ENCODE assay signal across 34 mouse cellular contexts in the genomic region with DNA sequence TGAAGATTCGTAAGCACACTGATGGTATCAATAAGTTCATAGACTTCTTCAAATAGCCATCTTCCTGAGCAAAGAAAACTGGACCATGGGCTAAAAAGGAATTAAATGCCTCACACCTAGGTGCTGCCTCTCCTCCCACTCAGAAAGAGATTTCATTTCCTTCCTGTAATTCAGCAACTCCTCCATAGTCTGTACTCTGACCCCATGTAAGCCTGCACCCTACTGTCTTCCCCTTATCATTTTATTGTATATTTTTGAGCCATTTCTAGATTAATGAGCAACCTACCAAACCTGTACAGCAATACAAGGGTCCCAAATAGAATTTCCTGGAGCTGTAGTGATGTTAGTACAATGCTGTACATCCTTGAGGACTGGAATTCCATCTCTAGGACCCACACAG. TPM values are rescaled to one million over a fixed set of nuclear protein-coding genes. Genes with fewer than 3 reads are reported as not detected.
"Had no signal": no experiment of that assay in that cellular context is flagged by ENCODE, and none has a peak within 500 bp of the region (broad histone marks: within the 10 kb centered on the region; RNA-seq: fewer than 3 reads in every experiment).

No protein-coding gene starts in this region.

- H3K9ac ChIP-seq: limb, embryonic 12.5 days; limb, embryonic 13.5 days; limb, embryonic 15.5 days; liver, embryonic 12.5 days; liver, embryonic 13.5 days; liver, embryonic 14.5 days; liver, embryonic 15.5 days; liver, postnatal 0 days; lung, embryonic 14.5 days; lung, embryonic 15.5 days; midbrain, embryonic 12.5 days; midbrain, embryonic 13.5 days; neural tube, embryonic 12.5 days; neural tube, embryonic 13.5 days had no signal

- ATAC-seq: liver, embryonic 12.5 days; liver, postnatal 0 days; lung, postnatal 0 days; midbrain, embryonic 13.5 days; midbrain, embryonic 16.5 days had no signal

- H3K36me3 ChIP-seq: limb, embryonic 10.5 days; limb, embryonic 12.5 days; limb, embryonic 13.5 days; limb, embryonic 15.5 days; liver, embryonic 12.5 days; liver, embryonic 13.5 days; liver, embryonic 15.5 days; lung, embryonic 15.5 days; midbrain, embryonic 10.5 days; midbrain, embryonic 12.5 days; midbrain, embryonic 13.5 days; neural tube, embryonic 12.5 days; neural tube, embryonic 13.5 days had no signal

- DNase-seq: left cerebral cortex, postnatal 4 days; liver; liver, embryonic 13.5 days; liver, postnatal 0 days; lung, adult 18-20 months; lung, adult 2 months; lung, embryonic 14.5 days; lung, postnatal 10 days; lung, postnatal 14 days; lung, postnatal 36 days; lung, postnatal 4 days; midbrain, embryonic 14.5 days had no signal

- H3K27me3 ChIP-seq: limb, embryonic 12.5 days; limb, embryonic 13.5 days; limb, embryonic 15.5 days; liver, embryonic 12.5 days; liver, embryonic 13.5 days; liver, embryonic 15.5 days; lung, embryonic 15.5 days; megakaryocyte, embryonic 14.5 days; midbrain, embryonic 12.5 days; midbrain, embryonic 13.5 days; neural tube, embryonic 12.5 days; neural tube, embryonic 13.5 days had no signal

- H3K9me3 ChIP-seq: limb, embryonic 10.5 days; limb, embryonic 12.5 days; limb, embryonic 13.5 days; limb, embryonic 15.5 days; liver, embryonic 12.5 days; liver, embryonic 13.5 days; liver, embryonic 15.5 days; lung, embryonic 15.5 days; midbrain, embryonic 10.5 days; midbrain, embryonic 12.5 days; midbrain, embryonic 13.5 days; neural tube, embryonic 12.5 days; neural tube, embryonic 13.5 days had no signal

- H3K4me1 ChIP-seq: limb, embryonic 10.5 days; limb, embryonic 12.5 days; limb, embryonic 13.5 days; limb, embryonic 15.5 days; liver, embryonic 12.5 days; liver, embryonic 13.5 days; liver, embryonic 15.5 days; lung, embryonic 15.5 days; megakaryocyte, embryonic 14.5 days; midbrain, embryonic 13.5 days; neural tube, embryonic 12.5 days had no signal

- H3K27ac ChIP-seq: limb, embryonic 10.5 days; limb, embryonic 12.5 days; limb, embryonic 13.5 days; limb, embryonic 15.5 days; liver, embryonic 12.5 days; liver, embryonic 13.5 days; liver, embryonic 14.5 days; liver, embryonic 15.5 days; lung, embryonic 15.5 days; macrophage; midbrain, embryonic 12.5 days; midbrain, embryonic 13.5 days; neural tube, embryonic 12.5 days; neural tube, embryonic 13.5 days had no signal

- H3K4me3 ChIP-seq: limb, embryonic 10.5 days; limb, embryonic 12.5 days; limb, embryonic 13.5 days; limb, embryonic 15.5 days; liver, embryonic 12.5 days; liver, embryonic 13.5 days; liver, embryonic 15.5 days; lung, embryonic 15.5 days; megakaryocyte, embryonic 14.5 days; midbrain, embryonic 10.5 days; midbrain, embryonic 12.5 days; midbrain, embryonic 13.5 days; myocyte; neural tube, embryonic 12.5 days; neural tube, embryonic 13.5 days had no signal

- H3K4me2 ChIP-seq: limb, embryonic 12.5 days; limb, embryonic 13.5 days; limb, embryonic 15.5 days; liver, embryonic 11.5 days; liver, embryonic 12.5 days; liver, embryonic 13.5 days; liver, embryonic 15.5 days; lung, embryonic 14.5 days; lung, embryonic 15.5 days; midbrain, embryonic 12.5 days; midbrain, embryonic 13.5 days; neural tube, embryonic 12.5 days; neural tube, embryonic 13.5 days had no signal

RNA-seq across cellular contexts. Expression of a gene that starts 37.1 kb away (rescaled TPM):
- polyA plus RNA-seq: liver, adult 2 months; liver, embryonic 12.5 days; liver, embryonic 13.5 days; liver, embryonic 14.5 days; liver, embryonic 15.5 days; liver, embryonic 16.5 days; liver, postnatal 0 days; lung, adult 2 months; lung, embryonic 14.5 days; lung, embryonic 15.5 days; lung, postnatal 0 days; macrophage; myocyte; neural tube, embryonic 11.5 days had no signal
